Mouse (Mus musculus) liver, embryonic 16.5 days (tissue): ENCODE measurements around the gene Iqcg. TPM values are rescaled to one million over a fixed set of nuclear protein-coding genes. Genes with fewer than 3 reads are reported as not detected.
A peak's percentile ranks its signal among the peaks of the same experiment; 100 is the strongest.

Experiments
- ATAC-seq: fragments of 200-750 bp; cut with Nextera tagmentation; 2 replicates; pipeline ENCODE4 v1.8.0; 2017; ENCODE audit warnings: low read depth, mild to moderate bottlenecking, moderate number of reproducible peaks, moderate library complexity
- H3K27ac ChIP-seq: fragments of 300-500 bp; sonication (generic); 2 replicates; pipeline ENCODE4 v1.5.1; 2014; ENCODE audit warnings: mild to moderate bottlenecking, low read length
- H3K27me3 ChIP-seq: fragments of 300-500 bp; sonication (generic); 2 replicates; pipeline ENCODE4 v1.6.1; 2014; ENCODE audit warnings: low read depth, low read length, mixed read lengths; ENCODE audit not compliant: control insufficient read depth, insufficient read depth
- H3K36me3 ChIP-seq: fragments of 300-500 bp; sonication (generic); 2 replicates; pipeline ENCODE4 v1.6.1; 2014; ENCODE audit warnings: mild to moderate bottlenecking; ENCODE audit not compliant: control insufficient read depth, insufficient read depth
- H3K4me1 ChIP-seq: fragments of 300-500 bp; sonication (generic); 2 replicates; pipeline ENCODE4 v1.6.1; 2014; ENCODE audit warnings: low read depth, low read length, mixed read lengths; ENCODE audit not compliant: control insufficient read depth
- H3K4me2 ChIP-seq: fragments of 300-500 bp; sonication (generic); 2 replicates; pipeline ENCODE4 v1.6.1; 2014; ENCODE audit warnings: low read depth, low read length, mixed read lengths
- H3K4me3 ChIP-seq: fragments of 300-500 bp; sonication (generic); 2 replicates; pipeline ENCODE4 v1.5.1; 2014; ENCODE audit warnings: low read depth, mild to moderate bottlenecking, low read length
- H3K9ac ChIP-seq: fragments of 300-500 bp; sonication (generic); 2 replicates; pipeline ENCODE4 v1.6.1; 2014; ENCODE audit warnings: low read depth, low read length
- H3K9me3 ChIP-seq: fragments of 300-500 bp; sonication (generic); replicated peaks from 2 replicates; pipeline ENCODE4 v1.6.1; 2016; ENCODE audit warnings: low read length; ENCODE audit not compliant: control insufficient read depth
- WGBS: fragments of 180-500 bp; shearing (Covaris S2); extraction: QIAGEN DNeasy Blood & Tissue Kit; methylation state at CpG from one replicate; pipeline ENCODE4 v1.1.7; 2014; ENCODE audit not compliant: insufficient replicate concordance; 5-methylcytosine and 5-hydroxymethylcytosine counted together
- polyA plus RNA-seq: library from polyadenylated mRNA; unstranded; fragments of >200 nt; fragmentation: Nextera tagmentation; extraction: Ambion mirVana; gene quantifications from 2 replicates; pipeline ENCODE4 v1.2.1, GENCODE M21; 2015

The Iqcg gene
- 0.79 and 0.85 TPM in 2 replicates for polyA plus RNA-seq

DNA sequence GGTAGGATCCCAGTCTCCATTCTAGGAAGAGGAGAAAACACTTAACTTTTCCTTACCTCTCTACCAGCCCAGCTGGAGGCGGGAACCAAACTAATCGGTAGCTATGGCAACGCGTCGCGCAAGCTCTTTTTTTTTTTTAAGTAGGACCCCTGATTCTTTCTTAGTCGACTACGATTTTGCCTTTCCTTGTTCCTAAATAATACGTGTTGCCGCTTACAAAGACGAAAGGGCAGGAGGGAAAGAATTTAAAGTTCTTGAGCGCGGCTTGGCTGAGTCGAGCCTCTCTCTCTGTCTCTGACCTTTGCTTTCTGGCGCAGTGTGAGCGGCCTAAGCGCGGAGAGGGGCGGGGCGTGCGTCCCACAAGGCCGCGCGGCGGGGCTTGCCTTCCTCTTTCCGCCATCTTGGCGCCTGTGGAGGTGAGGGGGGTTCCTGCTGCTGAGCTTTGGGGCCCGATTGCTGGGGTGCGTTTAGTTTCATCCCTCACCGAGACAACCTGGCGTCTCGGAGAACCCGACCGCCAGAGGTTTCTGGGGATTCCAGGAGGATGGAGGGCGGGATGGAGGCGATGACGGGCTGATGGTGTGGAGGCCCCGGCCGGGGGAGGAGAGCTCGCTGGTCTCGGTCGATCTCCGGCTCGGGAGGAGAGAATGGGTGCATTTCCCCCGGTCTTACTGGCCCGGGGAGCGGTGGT, at the start of gene Iqcg, which contains the start of gene Rpl35a:
TSS of gene Iqcg (minus strand) at position 124 of the 691 bp plus-strand sequence.
TSS of gene Rpl35a (plus strand) at position 359 of the 691 bp plus-strand sequence.
- Histone ChIP-seq H3K9ac (peak within 1 kb of the TSS; percentile 89), H3K4me2 (peak within 1 kb of the TSS; percentile 88), H3K27ac (peak within 1 kb of the TSS; percentile 81), H3K4me3 (peak within 1 kb of the TSS; percentile 93), H3K27me3 (no peaks in the 10 kb centered on the region), H3K36me3 (peaks cover 22% of the 10 kb centered on the region), H3K4me1 (peaks cover 21% of the 10 kb centered on the region), H3K9me3 (no peaks in the 10 kb centered on the region)
- WGBS = under 1% methylated on average over 47 of the region's 47 CpGs
- ATAC-seq = peak; percentile 92

DNA sequence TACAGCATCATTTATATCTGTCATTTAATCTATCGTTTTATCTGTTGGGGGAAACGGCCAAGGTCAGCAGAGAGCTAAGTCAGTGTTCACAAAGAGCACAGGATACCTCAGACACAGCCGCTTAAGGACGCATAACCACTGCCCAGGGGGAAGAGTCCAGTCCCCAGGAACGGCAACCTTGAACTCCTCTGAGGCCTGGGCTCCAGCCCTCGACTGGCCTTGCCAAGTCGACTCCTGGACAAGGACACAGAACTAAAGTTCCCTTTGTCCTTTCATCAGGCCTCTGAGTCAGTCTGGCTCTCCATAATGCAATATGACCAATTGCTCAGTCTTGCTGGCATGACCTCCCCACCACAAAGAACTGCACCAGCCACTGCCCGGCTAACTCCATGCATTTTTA, 29.6 kb upstream of the Iqcg start:
- no peak overlapping the region for H3K4me2 ChIP-seq
- WGBS = 70% methylated on average over 8 of the region's 8 CpGs
- no peaks in the 10 kb centered on the region for H3K9me3 ChIP-seq
- no peaks in the 10 kb centered on the region for H3K4me1 ChIP-seq
- no peaks in the 10 kb centered on the region for H3K27me3 ChIP-seq
- 0 out of 2 replicates have a peak, but pooled peaks cover 2% of the 10 kb centered on the region for H3K36me3 ChIP-seq
- H3K4me3 ChIP-seq = no peak overlapping the region
- no peak for ATAC-seq
- H3K27ac ChIP-seq = no peak overlapping the region
- no peak overlapping the region for H3K9ac ChIP-seq

DNA sequence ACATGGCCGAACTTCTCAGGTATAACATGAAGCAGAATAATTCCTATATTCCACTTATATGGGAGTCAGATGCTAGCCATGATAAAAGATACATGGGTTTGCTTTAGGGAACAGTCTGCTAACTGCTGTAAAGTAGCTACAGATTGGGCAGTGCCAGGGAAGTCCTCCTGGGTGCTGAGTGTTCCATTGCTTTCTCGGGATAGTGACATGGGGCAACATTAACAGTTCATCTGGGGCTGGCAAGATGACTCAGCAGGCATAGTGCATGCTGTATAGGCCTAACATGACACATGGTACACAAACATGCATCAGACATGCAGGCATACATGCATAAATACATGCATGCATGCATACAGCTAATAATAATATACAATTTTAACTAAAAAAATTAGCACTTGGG, 28.0 kb upstream of the Iqcg start:
- Histone ChIP-seq H3K27me3 (no peaks in the 10 kb centered on the region), H3K4me3 (no peak overlapping the region), H3K27ac (no peak overlapping the region), H3K9ac (no peak overlapping the region), H3K36me3 (0 out of 2 replicates have a peak, but pooled peaks cover 2% of the 10 kb centered on the region), H3K4me1 (no peaks in the 10 kb centered on the region), H3K9me3 (no peaks in the 10 kb centered on the region), H3K4me2 (no peak overlapping the region)
- 62% methylated on average over 2 of the region's 2 CpGs for WGBS
- no peak for ATAC-seq

DNA sequence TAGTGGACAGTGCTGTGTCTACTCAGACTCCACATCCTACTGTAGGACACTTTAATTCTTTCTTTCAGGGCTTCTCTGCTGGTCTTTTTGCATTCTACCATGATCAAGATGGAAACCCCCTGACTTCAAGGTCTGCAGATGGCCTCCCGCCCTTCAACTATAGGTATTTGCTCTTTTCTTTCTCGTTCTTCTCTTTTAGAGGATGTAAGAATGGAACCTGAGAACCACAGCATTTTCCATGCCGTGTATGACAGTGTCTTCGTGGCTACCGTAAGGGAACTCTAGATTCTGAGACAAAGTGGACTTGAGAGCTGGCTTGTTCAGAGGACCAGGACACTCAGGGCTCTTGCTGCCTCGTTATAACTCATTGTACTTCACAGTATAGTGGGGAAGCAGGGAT, 26.9 kb upstream of the Iqcg start:
- 79% methylated on average over 6 of the region's 6 CpGs for WGBS
- H3K4me1 ChIP-seq = no peaks in the 10 kb centered on the region
- ATAC-seq = no peak
- H3K27ac ChIP-seq = no peak overlapping the region
- no peaks in the 10 kb centered on the region for H3K9me3 ChIP-seq
- no peak overlapping the region for H3K4me3 ChIP-seq
- no peak overlapping the region for H3K4me2 ChIP-seq
- H3K27me3 ChIP-seq = no peaks in the 10 kb centered on the region
- H3K36me3 ChIP-seq = 0 out of 2 replicates have a peak, but pooled peaks cover 2% of the 10 kb centered on the region
- H3K9ac ChIP-seq = no peak overlapping the region

DNA sequence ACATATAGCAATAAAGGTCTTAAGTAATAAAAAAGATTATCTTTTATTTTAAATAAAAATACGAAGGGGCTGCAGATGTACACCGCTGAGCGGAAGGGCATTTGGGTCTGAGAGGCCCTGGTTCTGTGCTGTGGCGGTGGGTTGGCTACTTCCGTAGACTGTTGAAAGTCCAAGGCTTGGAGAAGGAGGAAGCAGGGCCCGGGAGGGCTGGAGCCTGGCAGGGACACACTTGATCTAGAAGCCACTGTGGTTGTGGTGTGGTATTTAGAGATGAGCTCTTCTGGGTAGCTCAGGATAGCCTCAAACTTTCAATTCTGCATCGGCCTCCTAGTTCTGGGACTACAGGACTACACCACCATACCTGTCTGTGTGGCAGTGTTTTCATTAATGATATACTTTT, 24.0 kb upstream of the Iqcg start:
- H3K4me1 ChIP-seq = peaks cover 3% of the 10 kb centered on the region
- 71% methylated on average over 7 of the region's 7 CpGs for WGBS
- H3K27me3 ChIP-seq = no peaks in the 10 kb centered on the region
- H3K36me3 ChIP-seq = 0 out of 2 replicates have a peak, but pooled peaks cover 2% of the 10 kb centered on the region
- no peak overlapping the region for H3K27ac ChIP-seq
- no peak overlapping the region for H3K4me2 ChIP-seq
- no peak overlapping the region for H3K4me3 ChIP-seq
- H3K9me3 ChIP-seq = no peaks in the 10 kb centered on the region
- no peak overlapping the region for H3K9ac ChIP-seq
- no peak for ATAC-seq

DNA sequence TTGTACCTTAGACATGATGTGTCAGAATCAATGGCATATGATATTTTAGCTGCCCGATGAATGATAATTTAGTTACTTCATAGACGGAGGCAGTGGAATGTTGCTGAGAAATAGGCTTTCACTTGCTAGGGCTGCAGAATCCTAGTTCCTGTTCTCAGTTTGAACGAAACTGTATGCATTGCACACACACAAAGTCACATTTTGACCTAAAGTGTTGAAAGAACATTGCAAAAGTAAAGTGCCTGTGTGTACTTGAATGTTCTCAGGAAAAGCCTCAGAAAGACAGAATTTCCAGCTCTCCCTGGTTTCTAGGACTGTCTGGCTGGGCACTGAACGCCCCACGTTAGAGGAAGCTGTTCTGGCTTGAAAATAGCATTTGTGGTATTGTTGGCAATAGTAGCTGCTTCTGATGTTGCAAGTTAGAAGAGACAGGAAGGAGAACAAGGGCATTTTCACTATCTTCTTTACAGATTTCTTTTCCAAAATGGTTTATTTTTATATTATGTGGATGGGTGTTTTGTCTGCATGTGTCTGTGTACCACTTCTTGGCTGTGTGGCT, 21.1 kb upstream of the Iqcg start:
- Histone ChIP-seq H3K4me2 (no peak overlapping the region), H3K4me1 (peaks cover 3% of the 10 kb centered on the region), H3K36me3 (0 out of 2 replicates have a peak, but pooled peaks cover 2% of the 10 kb centered on the region), H3K9ac (no peak overlapping the region), H3K9me3 (no peaks in the 10 kb centered on the region), H3K27me3 (no peaks in the 10 kb centered on the region), H3K4me3 (no peak overlapping the region), H3K27ac (peak overlapping the region; percentile 10; the same call in 1 of the 2 replicates)
- WGBS = 51% methylated on average over 5 of the region's 5 CpGs
- ATAC-seq = no peak

DNA sequence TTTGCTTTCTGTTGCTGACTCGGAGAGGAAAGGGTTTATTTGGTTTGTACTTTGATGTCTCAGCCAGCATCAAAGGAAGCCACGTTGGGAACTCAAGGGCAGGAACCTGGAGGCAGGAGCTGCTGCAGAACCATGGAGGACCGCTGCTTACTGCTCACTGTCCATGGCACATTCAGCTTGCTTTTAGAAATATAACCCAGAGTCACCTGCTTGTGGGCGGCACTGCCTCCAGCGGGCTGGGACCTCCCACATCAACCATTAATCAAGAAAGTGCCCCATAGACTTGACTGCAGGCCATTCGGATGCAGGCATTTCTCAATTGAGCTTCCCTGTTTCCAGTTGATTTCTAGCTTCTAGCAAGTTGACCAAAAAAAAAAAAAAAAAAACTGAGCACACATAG, 20.1 kb upstream of the Iqcg start:
- 0 out of 2 replicates have a peak, but pooled peaks have one; percentile 11 for ATAC-seq
- H3K9ac ChIP-seq = no peak overlapping the region
- H3K4me2 ChIP-seq = no peak overlapping the region
- peaks cover 3% of the 10 kb centered on the region for H3K4me1 ChIP-seq
- no peak overlapping the region for H3K4me3 ChIP-seq
- H3K9me3 ChIP-seq = no peaks in the 10 kb centered on the region
- 53% methylated on average over 6 of the region's 6 CpGs for WGBS
- no peaks in the 10 kb centered on the region for H3K27me3 ChIP-seq
- 0 out of 2 replicates have a peak, but pooled peaks cover 2% of the 10 kb centered on the region for H3K36me3 ChIP-seq
- H3K27ac ChIP-seq = peak overlapping the region; percentile 49

DNA sequence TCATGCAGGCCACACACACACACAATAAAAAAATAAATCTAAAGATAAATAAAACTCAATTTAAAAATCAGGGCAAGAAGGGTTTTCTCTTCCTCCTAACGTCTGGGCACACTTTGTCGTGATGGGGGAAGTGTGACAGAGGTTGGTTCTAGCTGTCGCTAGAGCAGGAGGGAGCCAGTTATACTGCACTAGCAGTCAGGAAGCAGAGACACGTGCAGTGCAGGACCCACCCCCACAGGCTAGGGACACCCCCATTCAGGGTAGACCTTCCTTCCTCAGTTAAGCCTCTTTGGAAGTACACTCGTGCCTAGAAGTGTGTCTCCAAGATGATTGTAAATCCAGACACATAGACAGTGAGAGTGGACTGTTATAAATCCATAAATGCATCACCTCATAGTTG, 18.9 kb upstream of the Iqcg start:
- H3K9me3 ChIP-seq = no peaks in the 10 kb centered on the region
- no peak overlapping the region for H3K27ac ChIP-seq
- 41% methylated on average over 5 of the region's 5 CpGs for WGBS
- no peaks in the 10 kb centered on the region for H3K36me3 ChIP-seq
- no peak overlapping the region for H3K4me3 ChIP-seq
- H3K4me2 ChIP-seq = no peak overlapping the region
- peaks cover 3% of the 10 kb centered on the region for H3K4me1 ChIP-seq
- H3K9ac ChIP-seq = no peak overlapping the region
- no peak for ATAC-seq
- H3K27me3 ChIP-seq = no peaks in the 10 kb centered on the region
